Mouse (Mus musculus): Measurements from ENCODE around the gene Trappc13. TPM values are rescaled to one million over a fixed set of nuclear protein-coding genes. Genes with fewer than 3 reads are reported as not detected.

The Trappc13 gene
- 25.7 and 27.4 TPM in 2 replicates for polyA plus RNA-seq (2015; fragmentation: Nextera tagmentation; extraction: Ambion mirVana)

GRCm38 (mm10) chr13:104177796-104178649, at the start of gene Trappc13:
TSS of gene Trappc13 (minus strand) at chr13:104178469.

GRCm38 (mm10) chr13:104178650-104179121, 417 bp upstream of the Trappc13 start, which contains the start of gene Trim23:
TSS of gene Trim23 (plus strand) at chr13:104178797.

GRCm38 (mm10) chr13:104109288-104109815, 68.9 kb downstream of the Trappc13 start, which contains the start of the genes Nln and Sgtb:
TSS of gene Nln (minus strand) at chr13:104109614.
TSS of gene Sgtb (plus strand) at chr13:104109741.

Other genes starting within 250 kb of the Trappc13 start
- 8.9 and 9.8 TPM in 2 replicates for gene Nln, start 68.9 kb downstream of the Trappc13 start, polyA plus RNA-seq (2015; fragmentation: Nextera tagmentation; extraction: Ambion mirVana)
- gene Sgtb, start 68.7 kb downstream of the Trappc13 start, polyA plus RNA-seq (2015; fragmentation: Nextera tagmentation; extraction: Ambion mirVana), result 0.66 and 0.79 TPM in 2 replicates
- gene Trim23, start 328 bp upstream of the Trappc13 start, polyA plus RNA-seq (2015; fragmentation: Nextera tagmentation; extraction: Ambion mirVana), result 12.2 and 12.4 TPM in 2 replicates
- 117 and 151 TPM in 2 replicates for gene Cenpk, start 50.1 kb upstream of the Trappc13 start, polyA plus RNA-seq (2015; fragmentation: Nextera tagmentation; extraction: Ambion mirVana)
- 13.2 and 13.3 TPM in 2 replicates for gene Ppwd1, start 50.4 kb upstream of the Trappc13 start, polyA plus RNA-seq (2015; fragmentation: Nextera tagmentation; extraction: Ambion mirVana)
- gene Adamts6, start 109.4 kb upstream of the Trappc13 start, polyA plus RNA-seq (2015; fragmentation: Nextera tagmentation; extraction: Ambion mirVana), result 0.64 and 0.69 TPM in 2 replicates

All from spleen, postnatal 0 days (tissue).